Mouse (Mus musculus): Measurements from ENCODE around the gene Golga5. TPM values are rescaled to one million over a fixed set of nuclear protein-coding genes. Genes with fewer than 3 reads are reported as not detected.

The Golga5 gene
- polyA plus RNA-seq, 1 experiment from 2014 or later = 29.0 TPM

DNA sequence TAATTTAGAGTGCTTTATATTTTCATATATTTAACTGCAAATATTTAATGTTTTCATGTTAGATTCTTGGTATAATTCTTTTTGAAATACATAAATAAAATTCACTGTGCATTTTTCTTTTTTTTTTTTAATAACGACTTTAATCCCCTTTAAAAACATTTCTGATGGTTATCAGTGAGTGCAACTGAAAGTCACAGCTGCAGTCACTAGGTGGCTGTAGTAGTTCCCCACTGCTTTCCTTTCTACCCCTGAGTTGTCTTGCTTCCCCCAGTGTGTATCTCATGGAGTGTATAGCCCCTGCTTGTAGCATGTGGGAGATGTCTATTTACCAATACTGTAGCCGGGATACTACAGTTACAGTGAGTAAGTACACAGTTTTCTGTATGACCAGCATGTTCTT lies 29.0 kb downstream of the Golga5 start:
- WGBS = 75% methylated on average over 2 of the region's 2 CpGs

DNA sequence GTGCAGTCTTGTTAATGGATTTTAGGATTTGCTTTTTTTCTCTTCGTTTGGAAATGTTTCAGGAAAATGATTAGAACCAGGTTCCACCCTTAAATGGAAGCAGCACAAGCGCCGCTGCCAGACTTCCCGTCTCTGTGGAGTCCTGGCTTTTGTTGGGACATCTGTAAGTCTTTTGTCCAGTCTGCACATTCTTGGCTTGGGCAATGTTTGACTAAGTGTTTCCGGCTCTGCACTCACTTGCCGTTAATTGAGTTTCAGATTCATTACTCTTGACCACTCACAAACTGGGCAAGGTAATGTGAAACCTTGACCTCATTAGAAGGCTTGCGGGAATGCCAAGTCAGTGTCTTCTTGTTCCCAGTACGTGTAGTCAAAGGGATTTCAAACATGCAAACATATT lies 29.8 kb downstream of the Golga5 start:
- H3K4me2 ChIP-seq = no peak overlapping the region
- no peak overlapping the region for H3K4me3 ChIP-seq (replicated peaks)
- no peaks in the 10 kb centered on the region for H3K27me3 ChIP-seq (replicated peaks)
- peak; percentile 67 for ATAC-seq (ENCODE audit: insufficient read depth, low FRiP score, low read depth)
- no peaks in the 10 kb centered on the region for H3K4me1 ChIP-seq
- no peaks in the 10 kb centered on the region for H3K9me3 ChIP-seq
- peaks cover 18% of the 10 kb centered on the region for H3K36me3 ChIP-seq
- no peak overlapping the region for H3K9ac ChIP-seq
- H3K27ac ChIP-seq = 0 out of 2 replicates have a peak overlapping the region, but pooled peaks have one; percentile 26
- WGBS = 43% methylated on average over 8 of the region's 8 CpGs

More for the DNA sequence above, 29.0 kb downstream of the Golga5 start:
- Histone ChIP-seq H3K36me3 (peaks cover 21% of the 10 kb centered on the region), H3K9ac (no peak overlapping the region), H3K9me3 (no peaks in the 10 kb centered on the region), H3K4me2 (no peak overlapping the region), H3K27me3 (replicated peaks) (no peaks in the 10 kb centered on the region), H3K4me3 (replicated peaks) (no peak overlapping the region), H3K27ac (peak overlapping the region; percentile 26; the same call in 1 of the 2 replicates), H3K4me1 (no peaks in the 10 kb centered on the region)
- no peak for ATAC-seq (ENCODE audit: insufficient read depth, low FRiP score, low read depth)

DNA sequence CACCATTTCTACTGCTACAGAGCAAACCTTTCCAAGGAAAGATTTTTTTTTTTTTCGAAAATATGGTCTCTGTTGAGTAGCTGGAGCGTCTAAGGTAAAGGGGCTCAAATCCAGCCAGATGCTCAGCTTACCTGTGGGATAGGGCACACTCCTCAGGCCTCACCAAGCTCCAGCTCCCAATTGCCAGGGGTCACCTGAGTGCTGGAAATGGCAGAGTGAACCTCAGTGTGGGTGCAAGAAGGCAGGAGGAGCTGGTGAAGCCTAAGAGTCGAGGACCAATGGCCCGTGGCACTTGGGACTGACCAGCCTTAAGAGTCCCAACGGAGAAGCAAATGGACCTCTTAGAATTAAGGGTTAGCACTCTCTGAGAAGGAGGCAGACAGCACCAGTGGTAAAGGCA lies 30.3 kb downstream of the Golga5 start:
- 86% methylated on average over 5 of the region's 5 CpGs for WGBS
- H3K4me1 ChIP-seq = no peaks in the 10 kb centered on the region
- no peak for ATAC-seq (ENCODE audit: insufficient read depth, low FRiP score, low read depth)

DNA sequence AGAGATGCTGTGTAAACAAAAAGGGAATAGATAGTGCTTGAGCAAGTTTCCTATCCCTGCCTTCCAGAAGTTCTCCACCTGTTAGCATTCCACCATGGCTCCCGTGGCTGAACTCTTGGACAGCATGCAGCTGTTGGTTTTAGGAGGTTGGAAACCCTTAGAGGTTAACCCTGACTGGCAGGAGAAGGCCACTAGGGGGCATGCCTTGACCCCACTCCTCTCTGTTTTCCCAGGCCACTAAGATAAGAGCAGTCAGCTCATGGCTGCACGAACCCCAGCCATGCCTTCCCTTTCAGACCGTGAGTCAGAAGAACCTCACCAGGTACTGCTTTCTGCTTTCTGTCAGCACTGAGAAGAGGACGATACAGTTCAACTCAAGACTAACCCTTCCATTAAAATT lies 30.8 kb downstream of the Golga5 start:
- 55% methylated on average over 4 of the region's 4 CpGs for WGBS
- peak; percentile 39; the same call in 1 of the 2 replicates for ATAC-seq (ENCODE audit: insufficient read depth, low FRiP score, low read depth)
- H3K9me3 ChIP-seq = no peaks in the 10 kb centered on the region

More for the DNA sequence above, 30.3 kb downstream of the Golga5 start:
- peak overlapping the region; percentile 59 for H3K27ac ChIP-seq
- no peaks in the 10 kb centered on the region for H3K27me3 ChIP-seq (replicated peaks)
- no peaks in the 10 kb centered on the region for H3K9me3 ChIP-seq
- no peak overlapping the region for H3K4me2 ChIP-seq
- H3K4me3 ChIP-seq (replicated peaks) = no peak overlapping the region
- H3K36me3 ChIP-seq = peaks cover 17% of the 10 kb centered on the region
- H3K9ac ChIP-seq = no peak overlapping the region

DNA sequence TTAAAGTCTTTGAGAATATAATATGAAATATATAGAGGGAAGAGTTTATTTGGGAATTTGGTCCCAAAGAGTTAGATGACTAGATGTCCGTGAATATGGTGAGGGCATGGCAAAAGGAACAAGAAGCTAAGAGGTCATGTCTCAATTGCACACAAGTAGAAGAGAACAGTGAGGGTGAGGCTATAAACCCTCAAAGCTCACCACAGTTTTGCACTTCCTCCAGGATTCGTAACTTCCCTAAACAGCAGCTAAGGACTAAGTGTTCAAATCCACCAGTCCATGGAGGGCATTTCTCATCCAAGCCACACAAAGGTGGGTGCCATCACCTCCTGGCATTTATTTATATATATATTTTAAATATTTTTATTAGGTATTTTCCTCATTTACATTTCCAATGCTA lies 32.1 kb downstream of the Golga5 start:
- Histone ChIP-seq H3K4me1 (no peaks in the 10 kb centered on the region), H3K9ac (no peak overlapping the region), H3K27me3 (replicated peaks) (no peaks in the 10 kb centered on the region), H3K36me3 (peaks cover 12% of the 10 kb centered on the region), H3K4me2 (no peak overlapping the region), H3K4me3 (replicated peaks) (no peak overlapping the region), H3K27ac (no peak overlapping the region), H3K9me3 (no peaks in the 10 kb centered on the region)
- WGBS = 88% methylated on average over 2 of the region's 2 CpGs
- ATAC-seq (ENCODE audit: insufficient read depth, low FRiP score, low read depth) = no peak

More for the DNA sequence above, 30.8 kb downstream of the Golga5 start:
- Histone ChIP-seq H3K4me1 (no peaks in the 10 kb centered on the region), H3K27me3 (replicated peaks) (no peaks in the 10 kb centered on the region), H3K36me3 (peaks cover 17% of the 10 kb centered on the region), H3K4me2 (no peak overlapping the region), H3K4me3 (replicated peaks) (no peak overlapping the region), H3K9ac (no peak overlapping the region), H3K27ac (peak overlapping the region; percentile 59; the same call in 1 of the 2 replicates)

DNA sequence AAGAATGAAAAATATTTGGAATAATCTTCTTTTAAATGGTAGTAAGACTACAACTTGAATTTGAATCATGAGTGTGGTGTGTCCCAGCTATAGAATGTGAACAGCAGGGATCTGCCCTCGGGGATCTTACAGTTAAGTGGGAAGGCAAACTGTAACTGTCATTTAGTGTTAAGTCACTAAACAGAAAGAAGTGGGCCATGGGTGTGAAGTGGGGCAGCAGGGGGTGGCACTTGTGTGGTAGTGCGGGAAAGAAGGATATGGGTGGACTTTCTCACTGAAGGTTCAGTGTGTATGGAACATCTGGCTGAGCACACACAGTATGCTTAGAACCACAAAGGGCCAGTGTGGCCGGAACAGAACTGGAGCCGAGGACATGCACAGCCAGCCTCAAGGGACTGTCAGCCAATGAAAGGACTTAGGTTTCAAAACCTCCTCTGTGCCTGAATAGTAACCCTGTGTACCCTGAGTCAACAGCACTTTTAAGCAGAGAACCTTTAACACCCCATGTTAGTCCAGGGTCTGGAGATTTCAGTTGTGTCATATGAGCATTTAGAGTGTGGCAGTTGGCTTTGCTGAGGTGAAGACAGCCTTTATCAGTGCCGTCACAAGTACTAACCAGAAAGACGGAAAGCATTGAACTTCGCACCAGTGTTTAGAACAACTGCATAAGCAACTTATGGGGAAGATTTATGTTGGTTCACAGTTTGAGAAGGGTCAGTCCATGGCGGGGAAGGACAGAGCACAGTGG lies 33.1 kb downstream of the Golga5 start:
- no peaks in the 10 kb centered on the region for H3K4me1 ChIP-seq
- H3K27me3 ChIP-seq (replicated peaks) = no peaks in the 10 kb centered on the region
- H3K27ac ChIP-seq = no peak overlapping the region
- H3K9me3 ChIP-seq = no peaks in the 10 kb centered on the region
- ATAC-seq (ENCODE audit: insufficient read depth, low FRiP score, low read depth) = no peak
- H3K4me2 ChIP-seq = no peak overlapping the region
- H3K36me3 ChIP-seq = peaks cover 6% of the 10 kb centered on the region
- no peak overlapping the region for H3K4me3 ChIP-seq (replicated peaks)
- 80% methylated on average over 8 of the region's 8 CpGs for WGBS
- no peak overlapping the region for H3K9ac ChIP-seq

DNA sequence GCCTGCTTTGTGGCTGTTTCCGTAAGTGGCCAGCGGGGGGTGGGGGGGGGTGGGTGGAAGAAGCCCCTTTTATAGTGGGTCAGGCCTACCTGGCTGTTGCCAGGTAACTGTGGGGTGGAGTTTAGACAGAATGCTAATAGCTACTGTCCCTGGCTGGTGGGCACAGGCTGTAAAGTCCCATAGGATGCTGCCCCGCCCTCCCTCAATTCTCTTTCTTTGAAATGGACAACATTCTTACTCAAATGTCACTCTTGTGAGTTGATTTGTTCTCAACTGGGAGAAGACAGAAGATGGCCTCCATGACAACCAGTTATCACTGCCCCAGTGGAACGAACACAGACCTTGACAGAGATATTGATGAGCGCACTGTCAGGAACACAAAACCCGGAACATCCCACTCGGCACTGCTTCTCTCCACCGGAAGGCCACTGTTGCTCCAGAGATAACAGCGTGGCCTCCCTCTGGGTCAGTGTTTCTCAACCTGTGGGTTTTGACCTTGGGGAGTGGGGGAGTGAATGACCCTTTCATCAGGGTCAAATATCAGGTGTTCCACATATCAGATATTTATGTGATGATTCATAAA lies 36.3 kb downstream of the Golga5 start:
- Histone ChIP-seq H3K9ac (no peak overlapping the region), H3K27me3 (replicated peaks) (no peaks in the 10 kb centered on the region), H3K4me3 (replicated peaks) (no peak overlapping the region), H3K27ac (no peak overlapping the region), H3K4me1 (no peaks in the 10 kb centered on the region), H3K4me2 (no peak overlapping the region), H3K9me3 (no peaks in the 10 kb centered on the region), H3K36me3 (no peaks in the 10 kb centered on the region)
- no peak for ATAC-seq (ENCODE audit: insufficient read depth, low FRiP score, low read depth)
- 67% methylated on average over 9 of the region's 9 CpGs for WGBS

DNA sequence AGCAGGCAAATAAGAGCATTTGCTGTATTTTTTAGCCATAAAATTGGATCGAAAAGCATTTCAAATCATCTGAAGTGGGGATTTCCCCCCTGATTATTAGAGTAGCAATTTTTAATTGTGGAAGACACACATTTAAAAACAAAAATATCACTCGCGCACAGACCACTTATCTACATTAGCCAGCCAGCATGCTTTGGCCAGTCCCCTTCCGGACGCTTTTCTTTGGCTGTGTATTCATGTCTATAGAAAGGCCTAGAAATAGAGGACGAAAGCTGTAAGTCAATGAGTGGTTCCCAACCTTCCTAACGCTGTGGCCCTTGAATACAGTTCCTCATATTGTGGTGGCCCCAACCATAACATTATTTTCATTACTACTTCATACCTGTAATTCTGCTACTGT lies 37.0 kb downstream of the Golga5 start:
- H3K36me3 ChIP-seq = no peaks in the 10 kb centered on the region
- no peak overlapping the region for H3K4me2 ChIP-seq
- no peaks in the 10 kb centered on the region for H3K9me3 ChIP-seq
- ATAC-seq (ENCODE audit: insufficient read depth, low FRiP score, low read depth) = no peak
- no peaks in the 10 kb centered on the region for H3K4me1 ChIP-seq
- H3K27me3 ChIP-seq (replicated peaks) = no peaks in the 10 kb centered on the region
- WGBS = 90% methylated on average over 7 of the region's 7 CpGs
- H3K27ac ChIP-seq = no peak overlapping the region
- no peak overlapping the region for H3K9ac ChIP-seq
- H3K4me3 ChIP-seq (replicated peaks) = no peak overlapping the region

DNA sequence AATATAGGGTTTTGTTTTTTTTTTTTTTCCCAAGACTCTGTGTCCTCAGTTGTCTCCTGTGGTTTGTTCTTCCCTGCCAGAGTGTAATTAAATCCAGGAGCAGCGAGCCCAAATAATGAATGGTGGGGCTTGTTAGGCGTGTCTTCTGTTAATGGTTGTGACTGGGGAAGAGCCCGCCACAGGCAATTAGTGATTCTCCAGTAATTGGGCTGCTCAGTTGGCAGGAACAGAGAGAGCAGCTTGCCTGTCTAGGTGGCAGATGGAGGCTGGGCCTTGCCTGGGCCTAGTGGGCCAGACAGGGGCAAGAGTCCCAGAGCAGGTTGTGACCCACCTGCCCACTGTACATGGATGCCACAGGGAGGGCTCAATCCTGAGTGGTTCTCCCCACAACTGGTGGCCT lies 42.4 kb downstream of the Golga5 start:
- Histone ChIP-seq H3K9me3 (no peaks in the 10 kb centered on the region), H3K27ac (no peak overlapping the region), H3K27me3 (replicated peaks) (no peaks in the 10 kb centered on the region), H3K4me3 (replicated peaks) (no peak overlapping the region), H3K4me2 (no peak overlapping the region), H3K36me3 (no peaks in the 10 kb centered on the region), H3K9ac (no peak overlapping the region), H3K4me1 (no peaks in the 10 kb centered on the region)
- no peak for ATAC-seq (ENCODE audit: insufficient read depth, low FRiP score, low read depth)
- WGBS = 63% methylated on average over 3 of the region's 3 CpGs

DNA sequence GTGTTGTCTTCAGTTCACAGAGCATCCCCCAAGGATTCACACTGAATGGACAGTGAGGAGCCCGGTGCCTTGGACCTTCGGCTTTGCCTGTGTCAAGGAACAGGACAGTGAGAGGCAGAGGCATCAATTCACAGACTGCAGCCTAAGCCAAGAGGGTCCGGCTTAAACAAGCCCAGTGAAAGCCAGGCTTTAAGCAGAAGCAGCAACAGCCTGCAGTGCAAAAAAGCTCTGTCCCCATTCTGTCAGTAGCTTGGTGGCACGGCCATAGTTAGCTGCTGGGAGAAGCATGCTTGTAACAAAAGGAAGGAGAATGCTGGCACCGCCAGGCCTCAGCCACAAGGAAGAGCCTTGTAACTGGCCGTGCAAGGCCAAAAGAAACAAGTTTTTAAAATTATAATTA lies 45.2 kb downstream of the Golga5 start:
- Histone ChIP-seq H3K9ac (no peak overlapping the region), H3K4me1 (no peaks in the 10 kb centered on the region), H3K4me3 (replicated peaks) (no peak overlapping the region), H3K36me3 (no peaks in the 10 kb centered on the region), H3K27ac (no peak overlapping the region), H3K9me3 (no peaks in the 10 kb centered on the region), H3K4me2 (no peak overlapping the region), H3K27me3 (replicated peaks) (no peaks in the 10 kb centered on the region)
- 76% methylated on average over 6 of the region's 6 CpGs for WGBS
- no peak for ATAC-seq (ENCODE audit: insufficient read depth, low FRiP score, low read depth)

DNA sequence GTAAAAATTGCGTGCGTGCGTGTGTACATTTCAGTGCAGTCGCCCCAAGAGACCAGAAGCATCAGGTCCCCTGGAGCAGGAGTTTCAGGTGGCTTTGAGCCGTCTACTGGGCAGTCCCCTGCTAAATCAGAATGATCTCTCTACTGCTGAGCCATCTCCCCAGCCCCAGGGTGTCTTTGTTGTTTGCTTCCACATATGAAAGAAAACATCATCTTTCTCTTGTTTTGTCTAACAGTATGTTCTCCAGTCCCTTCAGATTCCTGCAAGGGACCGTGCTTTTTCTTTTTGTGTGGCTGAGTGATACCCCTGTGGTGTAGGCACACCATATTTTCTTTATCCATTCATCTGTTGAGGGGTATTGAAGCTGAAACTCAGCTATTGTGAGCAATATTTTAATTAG lies 45.8 kb downstream of the Golga5 start:
- Histone ChIP-seq H3K9me3 (no peaks in the 10 kb centered on the region), H3K4me1 (no peaks in the 10 kb centered on the region), H3K4me3 (replicated peaks) (no peak overlapping the region), H3K9ac (no peak overlapping the region), H3K4me2 (no peak overlapping the region), H3K36me3 (no peaks in the 10 kb centered on the region), H3K27ac (no peak overlapping the region), H3K27me3 (replicated peaks) (no peaks in the 10 kb centered on the region)
- no peak for ATAC-seq (ENCODE audit: insufficient read depth, low FRiP score, low read depth)
- 89% methylated on average over 6 of the region's 6 CpGs for WGBS

DNA sequence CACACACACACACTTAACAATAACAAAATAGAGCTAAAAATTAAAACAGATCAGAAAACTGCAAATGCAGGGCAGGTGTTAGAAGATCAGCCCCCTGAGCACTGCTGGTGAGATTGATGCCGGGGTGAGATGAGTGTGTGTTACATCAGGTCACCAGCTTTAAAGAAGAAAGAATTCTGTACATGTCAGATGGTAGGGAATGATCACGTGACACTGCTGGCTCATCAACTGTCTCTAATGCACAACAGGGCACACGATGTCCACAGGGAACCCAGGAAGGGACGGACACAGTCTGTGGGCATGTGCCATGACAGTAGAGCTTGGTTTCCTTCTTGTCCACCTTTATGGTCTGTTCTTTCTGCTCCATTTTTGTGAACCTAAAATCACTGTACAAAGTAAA lies 47.2 kb downstream of the Golga5 start:
- H3K4me3 ChIP-seq (replicated peaks) = no peak overlapping the region
- H3K27me3 ChIP-seq (replicated peaks) = no peaks in the 10 kb centered on the region
- peaks cover under 1% of the 10 kb centered on the region; the same call in 1 of the 2 replicates for H3K4me1 ChIP-seq
- ATAC-seq (ENCODE audit: insufficient read depth, low FRiP score, low read depth) = no peak
- no peaks in the 10 kb centered on the region for H3K9me3 ChIP-seq
- WGBS = 78% methylated on average over 4 of the region's 4 CpGs
- no peak overlapping the region for H3K27ac ChIP-seq
- H3K4me2 ChIP-seq = no peak overlapping the region
- H3K36me3 ChIP-seq = no peaks in the 10 kb centered on the region
- no peak overlapping the region for H3K9ac ChIP-seq
